In genomic region chr2:152398691-152399090, GRCm38 (mm10) we compare ENCODE assay signal across 8 mouse cellular contexts. TPM values are rescaled to one million over a fixed set of nuclear protein-coding genes. Genes with fewer than 3 reads are reported as not detected.
A peak's percentile ranks its signal among the peaks of the same experiment; 100 is the strongest.
DNase-seq lines count a peak whose midpoint lies in the region; ATAC-seq lines count a peak whose summit lies in the region.

No protein-coding gene starts in this region.

- no peaks in the 10 kb centered on the region for H3K36me3 ChIP-seq in midbrain, embryonic 11.5 days (ENCODE audit: control insufficient read depth, insufficient read depth, low read length)

- peak; percentile 97 for DNase-seq in adrenal gland, postnatal 10 days
- DNase-seq in embryo, embryonic 9.5 days (ENCODE audit: extremely low spot score) = peak; percentile 94
- DNase-seq in kidney, adult 11 months = peak; percentile 97
- peak; percentile 93 for DNase-seq in left cerebral cortex, postnatal 4 days
- peak; percentile 99 for DNase-seq in midbrain, embryonic 11.5 days (ENCODE audit: low spot score, missing footprints)
- DNase-seq in right cerebral cortex, postnatal 4 days = peak; percentile 90
- DNase-seq in yolk sac, embryonic 10.5 days (ENCODE audit: low spot score) = peak; percentile 94

- peak overlapping the region; percentile 99 for H3K27ac ChIP-seq in midbrain, embryonic 11.5 days (ENCODE audit: low read depth, low read length)

- ATAC-seq in granulocyte monocyte progenitor cell, adult 5-6 weeks (replicated peaks; ENCODE audit: poor library complexity, severe bottlenecking) = peak; percentile 73
- peak; percentile 75 for ATAC-seq in midbrain, embryonic 11.5 days (ENCODE audit: low FRiP score)

- peaks cover 34% of the 10 kb centered on the region for H3K4me1 ChIP-seq in midbrain, embryonic 11.5 days (ENCODE audit: control insufficient read depth, insufficient read depth, low read length)

- no peaks in the 10 kb centered on the region for H3K27me3 ChIP-seq in midbrain, embryonic 11.5 days (ENCODE audit: control insufficient read depth, insufficient read depth, low read length)

- H3K4me3 ChIP-seq in midbrain, embryonic 11.5 days (ENCODE audit: low read depth, low read length) = peak overlapping the region; percentile 90

- no peaks in the 10 kb centered on the region for H3K9me3 ChIP-seq in midbrain, embryonic 11.5 days (ENCODE audit: control insufficient read depth, low read length)

- intact Hi-C loops in left cerebral cortex, postnatal 4 days (cut with DNase I) = no loop called here

- H3K4me2 ChIP-seq in midbrain, embryonic 11.5 days = peak overlapping the region; percentile 92

- under 1% methylated on average over 38 of the region's 38 CpGs for WGBS in midbrain, embryonic 11.5 days

- peak overlapping the region; percentile 98 for H3K9ac ChIP-seq in midbrain, embryonic 11.5 days (ENCODE audit: low read length)

RNA-seq across cellular contexts. Expression of gene Sox12, which starts 0.8 kb away (rescaled TPM):
- 10 to 100 TPM; 15.7 to 22.7 TPM for total RNA-seq in adrenal gland, postnatal 10 days (2021)
- total RNA-seq in granulocyte monocyte progenitor cell, adult 5-6 weeks (2014; fragmentation: Nextera tagmentation) = 8.6 and 10.5 TPM in 2 replicates
- 1.5 and 2.4 TPM in 2 replicates for total RNA-seq in granulocyte monocyte progenitor cell, adult 5-6 weeks (2017)
- total RNA-seq in left cerebral cortex, postnatal 4 days (2021) = 100 to 1,000 TPM; 102 to 105 TPM
- 16.9 and 17.8 TPM in 2 replicates for polyA plus RNA-seq in midbrain, embryonic 11.5 days (2014; fragmentation: Nextera tagmentation; extraction: Ambion mirVana)

RNA-seq across cellular contexts. Expression of gene Zcchc3, which starts 16.1 kb away (rescaled TPM):
- total RNA-seq in adrenal gland, postnatal 10 days (2021) = 10 to 100 TPM in 1 of 2 experiments, 1 to 10 TPM in 1; 9.4 to 11.1 TPM
- 3.7 and 9.4 TPM in 2 replicates for total RNA-seq in granulocyte monocyte progenitor cell, adult 5-6 weeks (2014; fragmentation: Nextera tagmentation)
- 4.8 and 4.9 TPM in 2 replicates for total RNA-seq in granulocyte monocyte progenitor cell, adult 5-6 weeks (2017)
- 10 to 100 TPM; 12.5 to 13.8 TPM for total RNA-seq in left cerebral cortex, postnatal 4 days (2021)
- 52.0 and 55.0 TPM in 2 replicates for polyA plus RNA-seq in midbrain, embryonic 11.5 days (2014; fragmentation: Nextera tagmentation; extraction: Ambion mirVana)

RNA-seq across cellular contexts. Expression of gene 6820408C15Rik, which starts 16.7 kb away (rescaled TPM):
- under 1 TPM; 0.42 to 0.79 TPM for total RNA-seq in adrenal gland, postnatal 10 days (2021)
- 0.75 TPM in 1 of 2 replicates, not detected in the other for total RNA-seq in granulocyte monocyte progenitor cell, adult 5-6 weeks (2014; fragmentation: Nextera tagmentation)
- total RNA-seq in granulocyte monocyte progenitor cell, adult 5-6 weeks (2017) = not detected in 2 replicates
- total RNA-seq in left cerebral cortex, postnatal 4 days (2021) = 1 to 10 TPM; 2.6 to 3.1 TPM
- 0.40 and 0.93 TPM in 2 replicates for polyA plus RNA-seq in midbrain, embryonic 11.5 days (2014; fragmentation: Nextera tagmentation; extraction: Ambion mirVana)

RNA-seq across cellular contexts. Expression of gene Nrsn2, which starts 22.3 kb away (rescaled TPM):
- total RNA-seq in adrenal gland, postnatal 10 days (2021) = 1 to 10 TPM; 1.8 to 2.8 TPM
- total RNA-seq in granulocyte monocyte progenitor cell, adult 5-6 weeks (2014; fragmentation: Nextera tagmentation) = not detected in 2 replicates
- total RNA-seq in granulocyte monocyte progenitor cell, adult 5-6 weeks (2017) = not detected in 2 replicates
- 10 to 100 TPM; 18.7 to 27.1 TPM for total RNA-seq in left cerebral cortex, postnatal 4 days (2021)
- polyA plus RNA-seq in midbrain, embryonic 11.5 days (2014; fragmentation: Nextera tagmentation; extraction: Ambion mirVana) = 5.3 and 6.2 TPM in 2 replicates

RNA-seq across cellular contexts. Expression of gene Trib3, which starts 54.9 kb away (rescaled TPM):
- 1 to 10 TPM; 4.6 to 6.8 TPM for total RNA-seq in adrenal gland, postnatal 10 days (2021)
- total RNA-seq in granulocyte monocyte progenitor cell, adult 5-6 weeks (2014; fragmentation: Nextera tagmentation) = not detected in 2 replicates
- not detected in 2 replicates for total RNA-seq in granulocyte monocyte progenitor cell, adult 5-6 weeks (2017)
- total RNA-seq in left cerebral cortex, postnatal 4 days (2021) = 1 to 10 TPM in 1 of 2 experiments, under 1 TPM in 1; 0.92 to 1.4 TPM
- 1.1 and 1.2 TPM in 2 replicates for polyA plus RNA-seq in midbrain, embryonic 11.5 days (2014; fragmentation: Nextera tagmentation; extraction: Ambion mirVana)

Comparison
In these comparisons a context has a peak if more than half of its experiments do, and no peak if none do; other contexts are left out.
1. Peak in every context shown above with its lines: DNase-seq, ATAC-seq, H3K4me3 ChIP-seq and H3K27ac ChIP-seq.
2. RNA of gene Sox12, which starts 0.8 kb away (total RNA-seq): 102 to 105 TPM in left cerebral cortex, postnatal 4 days; 15.7 to 22.7 TPM in adrenal gland, postnatal 10 days and 1.5 to 10.5 TPM in granulocyte monocyte progenitor cell, adult 5-6 weeks; every median in the first group is over 4 times any median in the second.